1 mouse cellular context compared by ENCODE assay signal in the genomic region with DNA sequence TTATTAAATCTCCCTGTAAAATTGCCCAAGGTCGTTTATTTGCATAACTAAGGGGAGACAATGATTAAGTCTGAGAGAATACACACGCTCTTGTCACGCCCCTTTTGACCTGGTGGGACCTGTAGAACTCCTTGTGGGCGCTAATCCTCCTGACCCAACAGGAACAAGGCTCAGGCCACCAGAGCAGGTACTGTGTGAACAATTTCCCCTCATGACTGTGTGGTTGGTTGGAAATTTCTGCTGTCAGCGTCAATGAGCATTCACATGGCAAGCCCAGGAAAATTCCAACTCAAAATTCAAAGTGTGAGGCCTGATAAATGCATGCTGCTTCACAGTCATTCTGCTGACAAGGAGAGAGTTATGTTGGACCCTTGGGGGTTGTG.
A peak's percentile ranks its signal among the peaks of the same experiment; 100 is the strongest.
TF ChIP-seq lines count a peak whose summit lies in the region.

No protein-coding gene starts in this region.

TF ChIP-seq in CH12.LX, 34 proteins besides CTCF, POLR2A, EP300 and RAD21 (continued from another document):
- TF ChIP-seq MXI1 (IDR thresholded peaks at IDR 0.05; ENCODE audit: low read depth, low read length) (no peak; the same call in none of the 2 replicates), RCOR1 (conservative IDR thresholded peaks at IDR 0.05; ENCODE audit: low read depth, low read length) (no peak), HCFC1 (IDR thresholded peaks at IDR 0.05; ENCODE audit: low read depth, low read length) (no peak), NELFE (IDR thresholded peaks at IDR 0.05; ENCODE audit: low read depth, low read length) (0 out of 2 replicates have a peak, but pooled peaks have one; percentile 29)
TF ChIP-seq in CH12.LX: peak in this region for 8.
